Mouse (Mus musculus) erythroblast, embryonic 14.5 days (primary cell): ENCODE data around the gene Gdap1l1. TPM values are rescaled to one million over a fixed set of nuclear protein-coding genes. Genes with fewer than 3 reads are reported as not detected.
A peak's percentile ranks its signal among the peaks of the same experiment; 100 is the strongest.
"Not testable (repeated sequence)": the region's sequence is repeated elsewhere in the genome, so short reads cannot be mapped to it uniquely, and the experiment has no call there.

Source experiments
- H3K27me3 ChIP-seq: 2 replicates; pipeline ENCODE4 v1.6.1; 2012; ENCODE audit warnings: inconsistent platforms; ENCODE audit not compliant: control insufficient read depth
- H3K36me3 ChIP-seq: 2 replicates; pipeline ENCODE4 v1.6.1; 2012; ENCODE audit warnings: mild to moderate bottlenecking, inconsistent platforms; ENCODE audit not compliant: control insufficient read depth
- H3K4me1 ChIP-seq: 2 replicates; pipeline ENCODE4 v1.6.1; 2012; ENCODE audit warnings: inconsistent platforms; ENCODE audit not compliant: control insufficient read depth
- H3K4me3 ChIP-seq: replicated peaks from 2 replicates; pipeline ENCODE3; 2012; ENCODE audit warnings: moderate library complexity, mild to moderate bottlenecking, inconsistent platforms
- H3K9me3 ChIP-seq: 2 replicates; pipeline ENCODE4 v1.6.1; 2012; ENCODE audit warnings: low read length, inconsistent platforms, mixed read lengths; ENCODE audit not compliant: control insufficient read depth
- GATA1 ChIP-seq: IDR thresholded peaks from 2 replicates; pipeline ENCODE4 v1.6.1; 2012; ENCODE audit warnings: low read length, inconsistent platforms, mixed read lengths
- TAL1 ChIP-seq: IDR thresholded peaks from 3 replicates; pipeline ENCODE4 v1.6.1; 2012; ENCODE audit warnings: low read length, inconsistent platforms, mixed read lengths
- polyA plus RNA-seq: library from polyadenylated mRNA; stranded (reverse); fragments of >175 nt; gene quantifications from 2 replicates; pipeline ENCODE4 v1.2.3, GENCODE M21; 2012

Gdap1l1 gene
- polyA plus RNA-seq, 1 experiment = not detected

DNA sequence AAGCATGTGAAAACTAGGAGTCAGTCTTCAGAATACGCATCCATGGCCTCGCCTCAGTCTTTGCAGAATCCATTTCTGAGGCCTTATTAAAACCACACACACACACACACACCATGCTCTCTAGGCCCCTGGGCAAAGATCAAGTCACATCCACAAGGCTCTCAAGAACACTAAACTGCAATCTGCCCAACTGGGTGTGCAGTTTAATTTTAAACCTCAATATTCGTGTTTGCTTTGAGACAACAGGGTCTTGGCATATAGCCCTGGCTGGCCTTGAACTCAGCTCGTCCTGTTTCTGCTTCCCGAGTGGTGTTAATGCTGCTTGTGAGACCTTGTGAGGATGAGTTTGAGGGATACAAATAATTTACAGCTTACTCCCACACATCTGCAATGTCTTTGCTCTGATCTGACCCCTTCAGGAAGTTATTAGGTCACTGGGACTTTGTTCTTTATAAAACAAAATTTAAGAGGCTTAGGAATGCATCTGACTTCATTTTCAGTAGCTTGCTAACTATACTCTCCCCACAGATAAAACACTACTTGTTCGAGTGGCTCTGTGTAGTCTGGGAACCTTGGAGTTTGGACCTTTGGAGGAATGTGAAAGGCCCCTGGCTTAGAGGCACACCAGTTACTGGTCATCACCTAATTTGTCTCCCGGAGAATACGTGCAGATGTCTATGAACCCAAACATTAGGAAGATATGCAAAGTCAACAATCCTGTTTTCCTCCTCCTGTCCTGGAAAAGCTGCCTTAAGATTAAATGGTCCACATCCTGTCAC lies 34.0 kb upstream of the Gdap1l1 start:
- TF ChIP-seq GATA1 = no peak
- no peak for TF ChIP-seq TAL1
- H3K36me3 ChIP-seq = peaks cover 42% of the 10 kb centered on the region
- no peaks in the 10 kb centered on the region for H3K27me3 ChIP-seq
- no peak overlapping the region for H3K4me3 ChIP-seq
- H3K4me1 ChIP-seq = no peaks in the 10 kb centered on the region
- H3K9me3 ChIP-seq = no peaks in the 10 kb centered on the region

DNA sequence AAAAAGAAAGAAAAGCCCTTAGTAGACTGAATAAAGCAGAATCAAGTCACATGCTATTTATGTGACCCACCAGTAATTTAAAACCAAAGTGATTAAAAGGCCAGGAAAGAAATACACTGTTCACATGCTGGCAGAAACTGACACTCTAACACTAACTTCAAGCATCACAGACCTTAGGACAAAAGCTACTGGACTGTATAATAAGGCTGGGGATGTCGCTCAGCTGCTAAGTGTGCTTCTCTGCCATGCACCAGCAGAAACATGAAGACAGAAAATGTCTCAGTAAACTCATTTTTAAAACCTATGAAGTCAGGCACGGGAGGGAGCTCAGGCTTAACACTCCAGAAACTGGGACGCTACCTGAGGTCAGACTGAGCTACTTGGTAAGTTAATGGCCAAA lies 28.1 kb upstream of the Gdap1l1 start:
- H3K4me3 ChIP-seq = no peak overlapping the region
- H3K36me3 ChIP-seq = peaks cover 86% of the 10 kb centered on the region
- no peaks in the 10 kb centered on the region for H3K27me3 ChIP-seq
- H3K4me1 ChIP-seq = no peaks in the 10 kb centered on the region
- TF ChIP-seq GATA1 = no peak
- TF ChIP-seq TAL1 = no peak
- H3K9me3 ChIP-seq = no peaks in the 10 kb centered on the region

DNA sequence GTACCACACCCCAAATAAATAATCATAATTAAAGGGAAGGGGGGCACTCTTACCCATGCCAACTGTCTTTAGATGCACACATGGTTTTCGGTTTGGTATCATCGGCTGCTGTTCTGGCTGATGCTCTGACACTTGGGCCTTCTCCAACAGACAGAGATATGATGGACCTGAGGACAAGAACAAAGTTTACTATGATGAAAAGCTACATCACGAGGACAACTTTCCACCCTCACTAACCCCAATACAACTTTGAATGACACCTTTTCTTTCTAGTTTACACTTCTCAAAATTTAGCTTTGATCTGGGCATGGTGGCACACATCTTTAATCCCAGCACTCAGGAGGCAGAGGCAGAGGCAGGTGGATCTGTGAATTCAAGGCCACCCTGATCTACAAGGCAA lies 26.9 kb upstream of the Gdap1l1 start:
- H3K36me3 ChIP-seq = peaks cover 88% of the 10 kb centered on the region
- H3K9me3 ChIP-seq, H3K27me3 ChIP-seq, H3K4me1 ChIP-seq, H3K4me3 ChIP-seq: not testable (repeated sequence)

DNA sequence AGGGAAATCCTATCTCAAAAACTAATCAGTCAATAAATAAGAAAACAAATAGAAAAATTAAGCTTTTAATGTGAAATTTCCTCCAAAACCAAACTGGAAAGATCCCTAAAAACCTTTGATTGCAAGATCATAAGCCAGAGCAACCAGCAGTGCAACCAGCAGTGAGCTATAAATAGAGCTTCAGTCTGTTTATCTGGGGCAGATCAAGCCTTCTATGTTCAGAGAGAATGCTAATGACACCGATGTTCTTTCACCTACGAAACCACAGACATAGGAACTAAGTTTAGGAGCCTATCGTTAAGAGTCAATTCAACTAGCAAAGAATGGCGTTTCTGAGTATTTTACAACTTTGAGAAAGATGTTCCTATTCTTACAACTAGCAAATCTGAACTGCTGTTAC lies 26.4 kb upstream of the Gdap1l1 start:
- peaks cover 87% of the 10 kb centered on the region for H3K36me3 ChIP-seq
- H3K27me3 ChIP-seq = no peaks in the 10 kb centered on the region
- no peaks in the 10 kb centered on the region for H3K9me3 ChIP-seq
- no peak overlapping the region for H3K4me3 ChIP-seq
- TF ChIP-seq GATA1 (no peak), TAL1 (no peak)
- H3K4me1 ChIP-seq = peaks cover 8% of the 10 kb centered on the region

DNA sequence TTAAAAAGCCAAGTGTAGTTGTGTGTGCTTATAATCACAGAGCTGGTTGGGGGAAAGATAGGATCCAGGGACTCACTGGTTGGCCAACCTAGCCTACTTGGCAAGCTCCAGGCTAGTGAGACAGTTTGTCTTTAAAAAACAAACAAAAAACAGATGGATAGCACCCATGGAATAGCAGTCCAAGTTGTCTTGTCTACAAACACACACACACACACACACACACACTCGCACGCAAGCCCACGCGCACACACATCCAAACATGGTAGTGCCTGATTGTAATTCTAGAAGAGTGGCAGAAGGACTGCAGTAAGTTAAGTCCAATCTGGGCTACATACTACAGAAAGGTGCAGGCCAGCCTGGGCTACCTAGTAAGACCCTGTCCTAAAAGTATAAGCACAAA lies 25.9 kb upstream of the Gdap1l1 start:
- no peak for TF ChIP-seq TAL1
- no peak for TF ChIP-seq GATA1
- Histone ChIP-seq H3K36me3 (peaks cover 81% of the 10 kb centered on the region), H3K4me3 (no peak overlapping the region), H3K27me3 (no peaks in the 10 kb centered on the region), H3K4me1 (peaks cover 12% of the 10 kb centered on the region), H3K9me3 (no peaks in the 10 kb centered on the region)

DNA sequence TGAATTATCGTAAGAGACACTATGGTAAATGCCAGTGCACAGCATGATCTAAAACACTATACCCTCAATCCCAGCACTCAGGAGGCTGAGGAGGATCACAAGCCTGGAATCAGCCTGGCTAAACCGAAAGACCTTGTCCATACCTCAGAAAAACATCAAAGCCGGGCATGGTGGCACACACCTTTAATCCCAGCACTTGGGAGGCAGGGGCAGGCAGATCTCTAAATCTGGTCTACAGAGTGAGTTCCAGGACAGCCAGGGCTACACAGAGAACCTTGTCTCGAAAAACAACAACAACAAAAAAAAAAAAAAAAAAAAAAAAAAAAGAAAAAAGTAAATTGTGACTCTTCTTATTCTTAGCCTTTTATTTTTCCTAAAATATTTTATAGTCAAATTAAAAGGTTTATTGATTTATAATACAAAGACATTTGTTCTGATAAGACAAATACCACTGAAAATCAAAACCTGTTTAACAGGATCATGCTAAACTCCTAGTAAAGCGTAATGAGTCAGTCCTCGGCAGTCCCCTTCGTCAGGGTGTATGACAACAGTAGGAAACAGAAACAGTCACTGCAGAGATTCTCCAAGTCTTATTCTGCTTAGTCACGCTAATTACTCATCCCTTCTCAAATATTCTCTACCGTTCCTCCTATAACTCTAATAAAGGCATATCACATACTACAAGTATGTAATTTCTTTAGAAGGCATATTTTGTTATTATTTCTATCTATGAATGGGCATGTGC lies 25.3 kb upstream of the Gdap1l1 start:
- H3K4me3 ChIP-seq = no peak overlapping the region
- TF ChIP-seq TAL1 = no peak
- TF ChIP-seq GATA1 = no peak
- no peaks in the 10 kb centered on the region for H3K27me3 ChIP-seq
- H3K9me3 ChIP-seq = no peaks in the 10 kb centered on the region
- peaks cover 18% of the 10 kb centered on the region for H3K4me1 ChIP-seq
- peaks cover 76% of the 10 kb centered on the region for H3K36me3 ChIP-seq

DNA sequence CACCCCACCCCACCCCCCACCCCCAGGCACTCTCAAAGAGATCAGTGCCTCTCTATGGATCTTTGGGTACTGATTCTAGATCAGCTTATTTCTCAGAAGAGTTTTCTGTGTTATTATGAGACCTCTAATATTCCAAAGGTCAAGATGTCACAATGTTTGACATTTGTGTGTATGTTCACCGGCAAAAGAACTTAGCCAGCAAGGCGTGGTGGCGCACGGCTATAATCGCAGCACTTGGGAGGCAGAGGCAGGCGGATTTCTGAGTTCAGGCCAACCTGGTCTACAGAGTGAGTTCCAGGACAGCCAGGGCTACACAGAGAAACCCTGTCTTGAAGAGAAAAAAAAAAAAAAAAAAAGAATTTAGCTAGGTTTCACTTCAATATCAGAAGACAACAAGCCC lies 21.2 kb upstream of the Gdap1l1 start:
- TF ChIP-seq TAL1 (no peak), GATA1 (no peak)
- Histone ChIP-seq H3K4me1 (peaks cover 41% of the 10 kb centered on the region), H3K36me3 (peaks cover 36% of the 10 kb centered on the region), H3K9me3 (no peaks in the 10 kb centered on the region), H3K27me3 (no peaks in the 10 kb centered on the region), H3K4me3 (no peak overlapping the region)

DNA sequence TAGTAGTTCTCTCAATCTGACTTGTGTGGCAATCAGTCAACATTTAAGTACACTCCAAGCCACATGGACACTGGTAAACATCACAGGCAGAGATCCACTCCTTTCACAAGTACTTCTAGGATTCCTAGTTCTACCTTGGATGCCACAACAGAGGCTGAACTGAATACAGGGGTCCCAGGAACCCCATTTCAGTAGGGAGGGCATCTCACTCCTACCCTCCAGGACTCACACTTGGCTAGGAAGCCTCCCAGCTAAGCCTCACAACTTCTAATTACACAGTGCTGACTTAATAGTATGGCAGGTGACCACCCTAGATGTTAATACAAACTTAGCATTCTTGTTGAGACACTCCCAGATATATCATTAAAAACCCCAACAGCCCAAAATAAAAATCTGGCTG lies 20.4 kb upstream of the Gdap1l1 start:
- Histone ChIP-seq H3K27me3 (no peaks in the 10 kb centered on the region), H3K36me3 (peaks cover 29% of the 10 kb centered on the region), H3K4me3 (peak overlapping the region; percentile 78)

DNA sequence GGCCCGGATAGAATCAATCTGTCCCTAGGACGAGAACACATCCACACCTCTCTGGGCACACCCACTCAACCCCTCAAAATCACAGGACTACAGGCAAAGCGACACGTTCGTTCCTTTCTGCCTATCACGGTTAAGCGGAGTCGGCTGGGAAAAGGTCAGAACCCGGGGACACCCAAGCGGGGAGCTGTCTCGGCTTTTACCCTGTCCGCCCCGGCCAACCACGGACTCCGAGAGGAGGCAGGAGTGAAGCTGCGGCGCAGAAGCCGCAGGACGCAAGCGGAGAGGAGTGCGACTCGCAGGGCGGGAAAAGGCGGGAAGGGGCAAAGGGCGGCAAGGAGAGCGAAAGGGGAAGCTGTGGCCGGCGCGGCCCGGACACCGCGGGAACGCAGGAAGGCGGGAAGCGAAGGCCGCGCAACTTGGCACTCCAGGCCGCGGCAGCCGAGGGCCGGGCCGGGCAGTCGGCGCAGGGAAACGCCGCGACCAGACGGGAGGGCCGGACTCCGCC lies 19.4 kb upstream of the Gdap1l1 start:
- Histone ChIP-seq H3K4me1 (peaks cover 41% of the 10 kb centered on the region), H3K36me3 (peaks cover 20% of the 10 kb centered on the region), H3K9me3 (no peaks in the 10 kb centered on the region), H3K27me3 (no peaks in the 10 kb centered on the region), H3K4me3 (peak overlapping the region; percentile 78)
- TF ChIP-seq GATA1 (no peak), TAL1 (no peak)

More for the DNA sequence above, 20.4 kb upstream of the Gdap1l1 start:
- no peaks in the 10 kb centered on the region for H3K9me3 ChIP-seq
- TF ChIP-seq TAL1 = no peak
- peaks cover 41% of the 10 kb centered on the region for H3K4me1 ChIP-seq
